8 mouse cellular contexts compared by ENCODE assay signal in the genomic region with DNA sequence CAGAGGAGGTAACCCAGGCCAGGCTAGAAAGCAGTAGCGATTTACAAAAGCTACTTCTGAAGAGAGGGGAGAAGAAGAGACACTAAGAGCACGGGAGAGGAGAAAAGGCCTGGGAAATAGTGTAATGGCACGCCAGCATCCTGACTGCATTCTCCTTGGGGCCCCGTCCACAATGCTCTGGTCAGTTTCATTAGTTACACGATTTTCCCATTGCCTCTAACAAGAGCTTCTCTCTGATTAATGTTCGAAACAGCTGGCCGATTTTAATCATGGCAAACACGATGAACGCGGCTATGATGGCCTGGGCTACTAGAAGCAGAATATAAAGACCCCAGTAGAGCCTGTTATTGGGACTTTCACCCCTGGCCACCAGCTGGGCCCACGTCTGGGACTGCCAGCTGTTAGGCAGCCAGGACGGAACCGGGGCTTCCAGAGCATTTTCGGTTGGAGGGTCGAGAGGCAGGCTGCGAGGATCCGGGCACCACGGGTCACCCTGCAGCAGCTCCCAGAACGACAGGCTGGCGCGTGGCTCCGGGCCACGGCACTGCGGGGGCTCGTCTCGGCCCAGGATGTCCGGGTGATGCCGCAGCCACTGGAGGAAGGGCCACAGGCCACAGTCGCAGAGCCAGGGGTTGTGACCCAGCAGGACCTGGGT. TPM values are rescaled to one million over a fixed set of nuclear protein-coding genes. Genes with fewer than 3 reads are reported as not detected.
A peak's percentile ranks its signal among the peaks of the same experiment; 100 is the strongest.
DNase-seq lines count a peak whose midpoint lies in the region; ATAC-seq and TF ChIP-seq lines count a peak whose summit lies in the region.

No protein-coding gene starts in this region.

- intact Hi-C loops in gastrocnemius, postnatal 14 days (cut with DNase I; ENCODE audit: low total_unique reads) = no loop called here

- peak overlapping the region; percentile 56 for H3K9ac ChIP-seq in forebrain, embryonic 15.5 days (replicated peaks)
- H3K9ac ChIP-seq in limb, embryonic 12.5 days (replicated peaks) = peak overlapping the region; percentile 63
- H3K9ac ChIP-seq in neural tube, embryonic 11.5 days (ENCODE audit: low read length) = peak overlapping the region; percentile 49

- TF ChIP-seq CTCF in G1E (IDR thresholded peaks at IDR 0.05; ENCODE audit: low read depth, low read length) = no peak

- H3K4me2 ChIP-seq in forebrain, embryonic 15.5 days (replicated peaks) = peak overlapping the region; percentile 91
- peak overlapping the region; percentile 99 for H3K4me2 ChIP-seq in limb, embryonic 12.5 days
- H3K4me2 ChIP-seq in neural tube, embryonic 11.5 days (ENCODE audit: low read depth) = peak overlapping the region; percentile 97

- peak overlapping the region; percentile 68; the same call in 1 of the 2 replicates for H3K4me3 ChIP-seq in G1E (ENCODE audit: low read depth, low read length)
- H3K4me3 ChIP-seq in forebrain, embryonic 15.5 days = peak overlapping the region; percentile 68
- peak overlapping the region; percentile 60 for H3K4me3 ChIP-seq in limb, embryonic 12.5 days (replicated peaks)
- H3K4me3 ChIP-seq in neural tube, embryonic 11.5 days (ENCODE audit: low read depth, low read length) = peak overlapping the region; percentile 54

- 14% methylated on average over 29 of the region's 29 CpGs for WGBS in forebrain, embryonic 15.5 days
- WGBS in limb, embryonic 12.5 days = 12% methylated on average over 29 of the region's 29 CpGs
- WGBS in neural tube, embryonic 11.5 days = 12% methylated on average over 29 of the region's 29 CpGs

- DNase-seq in gastrocnemius, postnatal 10 days = peak; percentile 26
- DNase-seq in gastrocnemius, postnatal 14 days = no peak
- DNase-seq in G1E (ENCODE audit: low spot score) = no peak
- DNase-seq in neural tube, embryonic 11.5 days (ENCODE audit: low spot score) = peak; percentile 48
- DNase-seq in spleen, postnatal 36 days (ENCODE audit: low spot score in 2 of 2) = no peak
- no peak for DNase-seq in layer of hippocampus, adult 8-10 months (ENCODE audit: low spot score in 2 of 2)

- peaks cover 15% of the 10 kb centered on the region for H3K9me3 ChIP-seq in G1E (replicated peaks)
- no peaks in the 10 kb centered on the region for H3K9me3 ChIP-seq in forebrain, embryonic 15.5 days
- H3K9me3 ChIP-seq in limb, embryonic 12.5 days = no peaks in the 10 kb centered on the region
- H3K9me3 ChIP-seq in neural tube, embryonic 11.5 days (ENCODE audit: control insufficient read depth, low read length) = no peaks in the 10 kb centered on the region

- no peak for ATAC-seq in G1E (ENCODE audit: extremely low read depth, insufficient number of reproducible peaks, low FRiP score, poor library complexity, severe bottlenecking)
- ATAC-seq in forebrain, embryonic 15.5 days (replicated peaks) = peak; percentile 35
- no peak for ATAC-seq in limb, embryonic 12.5 days (ENCODE audit: insufficient number of reproducible peaks, insufficient read depth, low FRiP score, low TSS enrichment, low read depth)
- ATAC-seq in neural tube, embryonic 11.5 days (ENCODE audit: insufficient read depth, low FRiP score, low TSS enrichment) = no peak

- H3K36me3 ChIP-seq in G1E (replicated peaks) = peaks cover 37% of the 10 kb centered on the region
- H3K36me3 ChIP-seq in forebrain, embryonic 15.5 days = no peaks in the 10 kb centered on the region
- H3K36me3 ChIP-seq in limb, embryonic 12.5 days = no peaks in the 10 kb centered on the region
- H3K36me3 ChIP-seq in neural tube, embryonic 11.5 days (ENCODE audit: control insufficient read depth, insufficient read depth, low read length) = no peaks in the 10 kb centered on the region

- peaks cover 44% of the 10 kb centered on the region for H3K4me1 ChIP-seq in G1E (ENCODE audit: insufficient read depth, low read depth, low read length)
- H3K4me1 ChIP-seq in forebrain, embryonic 15.5 days = peaks cover 18% of the 10 kb centered on the region
- H3K4me1 ChIP-seq in limb, embryonic 12.5 days (replicated peaks) = peaks cover 21% of the 10 kb centered on the region
- H3K4me1 ChIP-seq in neural tube, embryonic 11.5 days (ENCODE audit: control insufficient read depth, insufficient read depth, low read length) = peaks cover 16% of the 10 kb centered on the region

- peaks cover 25% of the 10 kb centered on the region for H3K27me3 ChIP-seq in G1E (ENCODE audit: insufficient read depth, low read length)
- H3K27me3 ChIP-seq in forebrain, embryonic 15.5 days = peaks cover 38% of the 10 kb centered on the region
- H3K27me3 ChIP-seq in limb, embryonic 12.5 days = peaks cover 82% of the 10 kb centered on the region
- peaks cover 51% of the 10 kb centered on the region for H3K27me3 ChIP-seq in neural tube, embryonic 11.5 days (ENCODE audit: control insufficient read depth, insufficient read depth, low read length)

- H3K27ac ChIP-seq in forebrain, embryonic 15.5 days (replicated peaks) = no peak overlapping the region
- H3K27ac ChIP-seq in limb, embryonic 12.5 days = no peak overlapping the region
- H3K27ac ChIP-seq in neural tube, embryonic 11.5 days (ENCODE audit: low read depth, low read length) = no peak overlapping the region

RNA-seq across cellular contexts. Expression of a gene that starts 2.5 kb away (rescaled TPM):
- under 1 TPM; 0.16 to 0.56 TPM for total RNA-seq in gastrocnemius, postnatal 10 days (2021)
- total RNA-seq in gastrocnemius, postnatal 14 days (2021) = under 1 TPM in 1 of 2 experiments, not detected in 1; 0.14 TPM
- total RNA-seq in G1E (2014; fragmentation: Nextera tagmentation) = 2.5 and 2.6 TPM in 2 replicates
- total RNA-seq in G1E (2017) = 24.6 and 25.0 TPM in 2 replicates
- polyA plus RNA-seq in G1E (2012) = 32.3 and 33.8 TPM in 2 replicates
- 0.27 and 0.29 TPM in 2 replicates for polyA plus RNA-seq in forebrain, embryonic 15.5 days (2015; fragmentation: Nextera tagmentation; extraction: Ambion mirVana)
- polyA plus RNA-seq in limb, embryonic 12.5 days (2016; fragmentation: Nextera tagmentation; extraction: Ambion mirVana) = 1.7 and 2.1 TPM in 2 replicates
- polyA plus RNA-seq in neural tube, embryonic 11.5 days (2014; fragmentation: Nextera tagmentation; extraction: Ambion mirVana) = 2.4 and 2.5 TPM in 2 replicates
- total RNA-seq in layer of hippocampus, adult 8-10 months (2022) = 1 to 10 TPM; 2.0 to 2.4 (median 2.3) TPM

RNA-seq across cellular contexts. Expression of a gene that starts 25.0 kb away (rescaled TPM):
- 1 to 10 TPM in 1 of 2 experiments, under 1 TPM in 1; 0.80 to 2.0 TPM for total RNA-seq in gastrocnemius, postnatal 10 days (2021)
- under 1 TPM; 0.42 to 0.70 TPM for total RNA-seq in gastrocnemius, postnatal 14 days (2021)
- total RNA-seq in G1E (2014; fragmentation: Nextera tagmentation) (not detected in 2 replicates), G1E (2017) (0.22 TPM in 1 of 2 replicates, not detected in the other)
- not detected in 2 replicates for polyA plus RNA-seq in G1E (2012)
- 0.05 and 0.08 TPM in 2 replicates for polyA plus RNA-seq in forebrain, embryonic 15.5 days (2015; fragmentation: Nextera tagmentation; extraction: Ambion mirVana)
- polyA plus RNA-seq in limb, embryonic 12.5 days (2016; fragmentation: Nextera tagmentation; extraction: Ambion mirVana) = 0.84 and 0.90 TPM in 2 replicates
- 0.23 and 0.33 TPM in 2 replicates for polyA plus RNA-seq in neural tube, embryonic 11.5 days (2014; fragmentation: Nextera tagmentation; extraction: Ambion mirVana)
- under 1 TPM in 2 of 4 experiments, not detected in 2; 0.08 to 0.11 TPM for total RNA-seq in layer of hippocampus, adult 8-10 months (2022)

RNA-seq across cellular contexts. Expression of a gene that starts 40.8 kb away (rescaled TPM):
- under 1 TPM in 1 of 2 experiments, not detected in 1; 0.11 TPM for total RNA-seq in gastrocnemius, postnatal 10 days (2021)
- not detected for total RNA-seq in gastrocnemius, postnatal 14 days (2021)
- total RNA-seq in G1E (2014; fragmentation: Nextera tagmentation) (not detected in 2 replicates), G1E (2017) (under 0.01 and 0.16 TPM in 2 replicates)
- polyA plus RNA-seq in G1E (2012) = not detected in 2 replicates
- polyA plus RNA-seq in forebrain, embryonic 15.5 days (2015; fragmentation: Nextera tagmentation; extraction: Ambion mirVana) = not detected in 2 replicates
- polyA plus RNA-seq in limb, embryonic 12.5 days (2016; fragmentation: Nextera tagmentation; extraction: Ambion mirVana) = not detected in 2 replicates
- not detected in 2 replicates for polyA plus RNA-seq in neural tube, embryonic 11.5 days (2014; fragmentation: Nextera tagmentation; extraction: Ambion mirVana)
- not detected for total RNA-seq in layer of hippocampus, adult 8-10 months (2022)

Comparison
In these comparisons a context has a peak if more than half of its experiments do, and no peak if none do; other contexts are left out.
1. DNase-seq: peak in gastrocnemius, postnatal 10 days (single experiment) and neural tube, embryonic 11.5 days (single experiment); none in gastrocnemius, postnatal 14 days (single experiment), G1E (single experiment), spleen, postnatal 36 days (0 of 2) and layer of hippocampus, adult 8-10 months (0 of 2).
2. Peak in every context shown above with its lines, with median percentiles within 50 percentile points of each other: H3K4me3 ChIP-seq, H3K4me2 ChIP-seq and H3K9ac ChIP-seq.